Mouse (Mus musculus) fat pad, adult 2 months (tissue): Measurements from ENCODE around the gene Scn7a.

Source experiments
- DNase-seq: peaks from one replicate; pipeline ENCODE4 v3.0.0-alpha.2; 2011; ENCODE audit warnings: low read depth, low spot score; ENCODE audit errors: extremely low read depth

Gene Scn7a

DNA sequence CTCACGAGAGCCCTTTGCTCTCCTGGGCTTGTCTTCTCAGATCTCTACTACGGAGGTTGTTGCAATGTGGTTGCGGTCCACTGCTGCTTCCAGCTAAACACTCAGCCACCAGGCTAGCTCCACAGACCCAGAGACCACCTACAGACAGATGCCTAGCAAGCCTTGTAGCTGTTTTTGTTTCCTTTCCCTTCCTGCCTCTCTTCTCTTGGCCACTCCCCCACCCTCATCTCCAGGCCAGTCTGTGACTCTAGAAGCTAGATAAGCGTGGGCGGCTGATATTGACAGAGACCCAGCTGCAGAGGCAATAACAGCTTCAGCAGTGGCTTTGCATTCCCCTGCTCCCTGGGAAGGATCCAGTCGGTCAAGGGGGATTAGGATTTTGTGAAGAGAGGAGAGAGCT is at the start of gene Scn7a:
TSS of gene Scn7a (minus strand) at position 150 of the 400 bp plus-strand sequence.
- no peak for DNase-seq

DNA sequence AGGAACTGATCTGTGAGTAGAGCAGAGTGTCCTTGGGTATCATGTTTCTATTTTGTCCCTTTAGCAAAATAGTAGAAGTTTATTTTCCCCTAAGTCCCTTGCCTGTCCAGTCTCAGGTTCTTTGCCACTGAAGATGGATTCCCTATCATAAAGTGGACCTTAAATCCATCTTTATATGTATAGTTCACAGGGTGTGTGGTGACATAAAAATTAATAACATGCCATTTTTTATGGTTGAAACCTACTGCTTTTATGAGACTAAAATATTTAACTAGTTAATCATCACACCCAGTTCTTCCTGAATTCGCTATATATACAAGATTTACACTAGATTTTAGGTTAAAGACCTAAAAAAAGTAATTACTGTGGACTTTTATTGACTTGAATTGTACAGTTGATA is 43.0 kb upstream of the Scn7a start:
- DNase-seq: no peak

- DNase-seq: no peak
Observed at GRCm38 (mm10) chr2:66819862-66820559, 35.3 kb upstream of the Scn7a start.

DNA sequence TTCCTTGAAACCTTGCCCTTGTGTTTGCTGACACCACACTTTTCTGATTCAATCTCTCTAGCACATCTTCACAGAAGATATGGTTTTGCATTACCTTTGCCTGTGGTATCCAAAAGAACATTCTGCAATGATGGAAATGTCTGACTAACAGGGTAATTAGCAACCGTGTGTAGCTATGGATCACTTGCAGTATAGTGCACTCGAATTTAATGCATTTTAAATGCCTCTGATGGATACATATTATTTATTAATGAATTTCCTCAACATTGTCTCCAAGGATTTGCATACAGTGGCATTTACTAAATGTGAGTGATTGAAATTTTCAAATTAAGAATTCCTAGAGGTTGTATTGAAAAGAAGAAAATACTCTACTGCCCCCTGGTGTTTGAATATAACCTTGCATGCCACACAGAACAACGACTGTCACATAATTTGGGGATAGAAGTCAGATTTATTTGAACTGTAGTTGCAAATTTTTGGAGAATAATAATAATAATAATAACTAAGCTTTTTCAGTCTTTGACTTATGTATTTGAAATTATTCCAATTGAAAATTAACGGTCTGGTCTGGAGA is 15.0 kb upstream of the Scn7a start:
- no peak for DNase-seq

GRCm38 (mm10) chr2:66797493-66797892 is 12.8 kb upstream of the Scn7a start:
- DNase-seq: no peak

DNA sequence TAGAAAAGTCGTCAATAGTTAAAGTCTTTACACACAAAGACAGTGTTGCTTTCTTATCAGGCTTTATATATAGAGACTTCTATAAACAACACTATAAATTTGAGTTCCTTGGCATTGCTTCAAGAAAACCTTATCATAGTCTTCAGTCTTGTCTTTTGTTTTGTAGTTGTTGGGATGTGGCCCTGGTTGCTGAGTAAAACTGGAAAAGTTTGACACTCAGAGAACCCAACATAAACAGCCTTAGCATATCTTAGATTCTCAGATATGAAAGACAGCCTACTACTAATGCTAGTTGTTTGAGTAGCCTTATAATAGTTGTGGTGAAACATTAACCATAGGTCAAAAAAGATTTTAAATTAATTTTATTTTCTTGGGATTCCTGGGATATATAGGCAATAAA is 6.9 kb upstream of the Scn7a start:
- no peak for DNase-seq

DNA sequence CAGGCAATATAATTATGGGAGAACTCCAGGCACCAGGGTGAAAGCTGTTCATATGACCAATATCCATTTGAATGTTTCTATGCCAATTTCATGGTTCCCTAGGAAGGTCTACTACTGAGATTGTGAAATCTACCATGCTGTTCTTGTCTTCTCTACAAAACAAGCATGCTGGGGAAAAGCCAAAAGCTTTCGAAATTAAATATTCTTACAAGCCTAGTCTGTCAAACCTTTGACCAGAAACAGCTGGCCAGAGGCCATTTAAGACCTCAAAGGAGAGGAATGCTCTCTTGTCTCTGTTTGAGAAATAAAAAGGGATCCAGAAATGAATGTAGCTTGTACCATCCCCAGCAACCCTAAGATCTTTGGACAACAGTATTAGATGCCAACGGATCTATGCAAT is 3.8 kb downstream of the Scn7a start:
- DNase-seq: no peak

- no peak for DNase-seq
Observed at GRCm38 (mm10) chr2:66767980-66768379, 16.7 kb downstream of the Scn7a start.

DNA sequence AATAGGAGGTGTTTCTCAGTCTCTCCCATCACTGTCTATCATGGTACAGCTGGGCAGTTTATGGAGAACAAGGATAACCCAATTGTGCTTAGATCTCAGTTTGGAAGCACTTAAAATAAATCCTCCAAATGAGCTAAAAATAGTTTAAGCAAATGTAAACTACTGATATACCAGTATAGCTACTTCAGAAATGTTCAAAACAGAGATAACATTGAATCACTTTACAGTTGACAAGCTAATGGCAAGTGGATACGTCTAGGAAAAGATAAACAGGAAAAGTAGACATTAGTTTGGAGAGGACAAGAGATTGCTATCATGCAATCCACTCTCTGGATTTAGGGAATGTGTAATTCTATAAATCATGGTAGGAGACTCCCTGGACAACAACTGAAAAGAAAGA is 19.5 kb downstream of the Scn7a start:
- no peak for DNase-seq

DNA sequence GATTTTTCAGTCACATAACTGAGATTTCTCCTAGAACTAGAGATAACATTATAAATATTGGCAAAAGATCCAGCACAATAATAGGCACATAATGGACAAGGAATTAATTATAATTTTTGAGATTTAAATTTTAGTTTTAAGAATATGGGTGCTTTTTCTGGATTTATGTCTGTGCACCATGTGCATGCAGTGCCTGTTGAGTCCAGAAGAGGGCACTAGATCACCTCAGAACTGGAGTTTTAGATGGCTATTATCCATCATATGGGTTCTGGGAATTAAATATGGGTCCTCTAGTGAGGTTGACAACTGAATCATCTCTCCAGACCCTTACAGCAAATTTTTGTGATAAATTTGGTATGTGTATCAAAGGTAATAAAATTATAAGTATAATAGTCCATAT is 21.8 kb downstream of the Scn7a start:
- DNase-seq: no peak

DNA sequence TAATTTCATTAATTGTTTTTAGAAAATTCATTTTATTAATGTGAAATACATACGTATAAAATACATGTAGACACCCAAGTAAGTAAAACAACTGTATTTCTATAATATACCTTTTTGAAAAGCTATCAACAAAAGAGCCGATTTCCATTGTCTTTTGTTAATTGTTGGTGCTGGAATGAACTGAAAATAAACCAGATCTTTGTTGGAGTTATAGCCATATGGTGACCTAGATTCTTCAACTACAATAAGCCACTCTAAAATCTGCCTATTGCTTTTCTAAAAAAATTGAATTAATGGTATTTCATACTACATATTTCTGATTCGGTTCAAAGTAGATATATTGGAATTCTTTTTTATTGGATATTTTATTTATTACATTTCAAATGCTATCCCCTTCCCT is 56.7 kb downstream of the Scn7a start:
- no peak for DNase-seq

DNA sequence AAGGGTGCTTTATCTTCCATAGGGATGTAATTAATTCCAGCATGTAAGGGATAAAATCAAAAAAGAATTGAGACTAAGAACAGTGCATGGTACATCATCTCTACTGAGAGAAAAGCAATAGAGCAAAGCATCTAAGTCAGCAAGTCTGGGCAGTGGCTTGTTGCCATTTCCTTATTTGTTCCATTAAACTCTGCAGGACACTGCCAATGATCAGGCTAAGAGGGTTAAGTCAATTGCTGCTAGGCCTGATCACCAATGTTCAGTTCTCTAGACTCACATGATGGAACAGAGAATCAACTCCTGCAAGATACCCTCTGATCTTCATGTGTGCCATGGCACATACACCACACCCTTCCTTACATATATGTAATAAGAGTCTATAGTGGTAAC is 57.1 kb downstream of the Scn7a start:
- no peak for DNase-seq

DNA sequence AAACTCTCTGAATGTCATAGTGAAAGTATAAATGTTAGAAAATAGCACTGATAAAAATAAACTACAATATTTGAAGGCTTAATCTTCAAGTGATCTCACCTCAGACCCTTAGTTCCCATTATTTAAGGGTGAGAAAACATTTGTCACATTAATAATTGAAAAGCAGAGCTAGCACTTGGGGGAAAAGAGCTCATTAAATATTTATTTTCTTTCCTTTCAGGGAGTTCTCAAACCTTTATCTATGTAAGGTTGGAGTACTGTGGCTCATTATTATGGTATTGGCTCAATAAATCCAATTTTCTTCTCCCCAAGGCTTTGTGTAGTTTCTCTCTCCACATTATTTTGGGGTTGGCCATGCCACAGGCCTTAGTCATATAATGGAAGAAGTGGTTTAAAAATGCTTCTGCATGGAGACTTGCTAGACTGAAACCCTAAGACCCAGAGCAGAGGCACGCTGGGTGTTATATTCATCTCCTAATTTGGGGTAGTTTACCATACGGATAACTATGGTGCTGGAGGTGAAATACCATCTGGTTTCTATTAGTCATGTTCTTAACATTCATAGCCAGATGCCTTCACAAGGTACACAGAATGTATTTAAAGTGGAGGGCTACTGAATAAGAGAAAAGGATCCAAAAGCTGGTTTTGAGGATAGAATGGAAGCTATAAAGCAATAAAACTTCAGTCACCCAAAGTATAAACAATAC is 57.7 kb downstream of the Scn7a start:
- no peak for DNase-seq

DNA sequence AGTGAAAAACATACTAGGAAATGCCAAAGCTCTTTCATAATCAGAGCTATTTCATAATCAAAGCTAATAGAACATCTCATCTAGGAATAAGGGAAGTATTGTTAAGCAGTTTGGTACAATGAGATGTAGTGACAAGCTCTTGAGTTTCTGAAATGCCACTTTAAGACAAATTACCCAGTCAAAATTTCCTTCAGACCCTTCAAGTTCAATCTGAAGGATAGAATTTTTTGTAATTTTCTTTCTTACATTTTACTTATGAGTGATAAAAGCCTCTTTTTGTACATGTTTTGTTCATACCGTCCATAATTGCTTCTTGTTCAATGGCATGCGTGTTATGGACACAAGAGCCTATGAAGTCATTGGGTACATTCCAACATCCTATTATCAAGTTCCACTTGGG is 72.6 kb downstream of the Scn7a start:
- DNase-seq: no peak

- no peak for DNase-seq
Observed at GRCm38 (mm10) chr2:66692300-66692699, 92.4 kb downstream of the Scn7a start.

GRCm38 (mm10) chr2:66661988-66662387 is 122.7 kb downstream of the Scn7a start:
- DNase-seq: no peak

- DNase-seq: no peak
Observed at GRCm38 (mm10) chr2:66656430-66656829, 128.3 kb downstream of the Scn7a start.

DNA sequence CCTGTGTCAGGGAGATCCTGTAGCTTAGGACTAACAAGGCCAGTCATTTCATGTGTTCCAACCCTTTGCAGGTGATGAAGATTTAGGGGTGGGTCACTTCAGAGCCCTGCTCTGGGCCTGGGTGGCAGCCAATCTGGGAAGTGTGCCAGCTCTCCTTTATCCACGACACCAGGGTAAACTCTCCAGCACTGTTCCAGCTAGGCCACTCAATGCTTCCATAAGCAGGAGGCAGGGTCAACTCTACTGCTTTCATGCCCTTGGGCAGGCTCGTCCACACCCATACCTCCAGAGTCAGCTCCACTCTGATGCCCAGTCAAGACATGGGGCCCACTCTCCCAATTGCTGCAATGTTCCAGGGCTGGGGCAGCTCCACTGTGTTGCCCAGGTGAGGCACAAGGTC is 129.3 kb downstream of the Scn7a start:
- no peak for DNase-seq

GRCm38 (mm10) chr2:66644384-66644783 is 140.3 kb downstream of the Scn7a start:
- no peak for DNase-seq

GRCm38 (mm10) chr2:66634580-66635359 is 149.9 kb downstream of the Scn7a start, which contains the start of gene Scn9a:
Gene Scn9a (minus strand): TSS chr2:66634962.
- no peak for DNase-seq

DNA sequence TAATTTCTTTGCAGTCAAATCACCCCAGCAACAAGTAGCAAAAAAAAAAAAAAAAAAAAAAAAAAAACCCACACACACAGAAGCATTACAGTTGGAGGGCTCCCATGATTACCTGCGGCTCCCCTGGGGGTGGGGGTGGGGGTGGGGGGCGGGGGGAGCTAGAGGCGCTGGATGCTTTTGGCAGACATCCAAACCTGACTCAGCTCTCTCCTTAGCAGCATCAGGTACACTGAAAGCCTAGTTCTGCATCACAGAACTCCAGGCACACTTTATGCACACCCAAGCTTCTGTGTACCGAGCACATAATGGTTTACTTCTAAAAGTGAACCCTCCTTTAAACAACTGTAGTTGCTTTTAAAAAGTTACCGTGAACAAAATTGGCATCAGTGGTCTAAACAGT is 152.0 kb downstream of the Scn7a start:
- no peak for DNase-seq
